In the genomic region with DNA sequence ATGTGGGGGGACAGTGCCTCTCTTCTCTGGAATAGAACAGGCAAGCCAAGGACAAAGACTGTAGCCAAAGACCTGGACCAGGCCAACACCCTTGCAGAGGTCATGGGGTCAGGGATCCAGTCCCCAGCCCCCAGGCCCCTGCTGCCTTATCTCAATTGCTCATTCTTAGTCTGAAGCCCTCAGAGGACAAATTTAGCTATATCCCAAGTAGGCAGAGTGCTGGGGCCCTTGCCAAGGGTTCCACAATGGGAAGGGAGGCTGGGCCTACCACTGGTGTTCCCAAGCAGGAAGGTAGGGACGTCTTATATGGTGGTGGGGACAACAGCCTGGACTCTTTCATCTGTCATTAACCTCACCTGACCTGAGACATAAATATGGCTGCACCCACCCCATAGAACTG, we compare ENCODE assay signal across 17 mouse cellular contexts. TPM values are rescaled to one million over a fixed set of nuclear protein-coding genes. Genes with fewer than 3 reads are reported as not detected.
DNase-seq lines count a peak whose midpoint lies in the region; ATAC-seq and TF ChIP-seq lines count a peak whose summit lies in the region.
"Had no signal": no experiment of that assay in that cellular context is flagged by ENCODE, and none has a peak within 500 bp of the region (broad histone marks: within the 10 kb centered on the region; RNA-seq: fewer than 3 reads in every experiment).

No protein-coding gene starts in this region.

- no peak overlapping the region for H3K27ac ChIP-seq in lung, embryonic 14.5 days (ENCODE audit: low read depth)
- H3K27ac ChIP-seq in heart, embryonic 10.5 days: peak overlapping the region; percentile 87
- H3K27ac ChIP-seq in heart, postnatal 0 days (ENCODE audit: low read depth): peak overlapping the region; percentile 98
- H3K27ac ChIP-seq: embryonic facial prominence, embryonic 13.5 days; forebrain, embryonic 15.5 days; hindbrain, embryonic 14.5 days had no signal

- TF ChIP-seq CTCF in lung, embryonic 14.5 days (IDR thresholded peaks at IDR 0.05; ENCODE audit: low read depth): no peak
- no peak for TF ChIP-seq CTCF in heart, postnatal 0 days (IDR thresholded peaks at IDR 0.05; ENCODE audit: low read depth)

- H3K4me1 ChIP-seq in lung, embryonic 14.5 days (ENCODE audit: insufficient read depth): no peaks in the 10 kb centered on the region
- peaks cover 59% of the 10 kb centered on the region for H3K4me1 ChIP-seq in heart, embryonic 10.5 days
- peaks cover 20% of the 10 kb centered on the region; the same call in 1 of the 2 replicates for H3K4me1 ChIP-seq in heart, postnatal 0 days (ENCODE audit: control insufficient read depth, insufficient read depth)

- no peak overlapping the region for H3K9ac ChIP-seq in lung, embryonic 14.5 days
- peak overlapping the region; percentile 88 for H3K9ac ChIP-seq in heart, postnatal 0 days (replicated peaks; ENCODE audit: low read depth, low read length)
- H3K9ac ChIP-seq: embryonic facial prominence, embryonic 13.5 days; forebrain, embryonic 15.5 days; hindbrain, embryonic 14.5 days had no signal

- H3K36me3 ChIP-seq in lung, embryonic 14.5 days (ENCODE audit: insufficient read depth): no peaks in the 10 kb centered on the region
- peaks cover 47% of the 10 kb centered on the region for H3K36me3 ChIP-seq in heart, embryonic 10.5 days
- peaks cover 37% of the 10 kb centered on the region for H3K36me3 ChIP-seq in heart, postnatal 0 days (replicated peaks; ENCODE audit: control insufficient read depth, insufficient read depth, low read length)
- H3K36me3 ChIP-seq: embryonic facial prominence, embryonic 13.5 days; forebrain, embryonic 15.5 days had no signal

- intact Hi-C loops in left cerebral cortex, postnatal 25 days (cut with DNase I): loop anchor here (5.0 kb wide), 2 partner anchors 119 to 144 kb away; partner anchors contain the start of genes Arfgap2 and Ddb2

- ATAC-seq in lung, embryonic 14.5 days (ENCODE audit: insufficient read depth): no peak
- peak; percentile 77 for ATAC-seq in heart, postnatal 0 days (ENCODE audit: insufficient read depth, low read depth)
- ATAC-seq: forebrain, embryonic 15.5 days; midbrain, embryonic 16.5 days had no signal

- no peak for DNase-seq in lung, embryonic 14.5 days
- DNase-seq in lung, postnatal 14 days: no peak
- peak; percentile 87 for DNase-seq in heart, embryonic 10.5 days (ENCODE audit: low spot score)
- peak; percentile 92 for DNase-seq in heart, postnatal 0 days (ENCODE audit: low spot score)
- no peak for DNase-seq in left cerebral cortex, postnatal 25 days (ENCODE audit: low spot score in 2 of 2)
- DNase-seq in spleen, postnatal 14 days (ENCODE audit: low spot score in 2 of 2): no peak
- DNase-seq in kidney, adult 18-20 months: no peak
- DNase-seq: gastrocnemius, postnatal 36 days; kidney, adult 9 months; liver had no signal

- H3K27me3 ChIP-seq in lung, embryonic 14.5 days (ENCODE audit: insufficient read depth, low read length): no peaks in the 10 kb centered on the region
- no peaks in the 10 kb centered on the region for H3K27me3 ChIP-seq in heart, embryonic 10.5 days (ENCODE audit: insufficient read depth, poor library complexity, severe bottlenecking)
- no peaks in the 10 kb centered on the region for H3K27me3 ChIP-seq in heart, postnatal 0 days (ENCODE audit: control insufficient read depth, insufficient read depth, low read length)

- no peaks in the 10 kb centered on the region for H3K9me3 ChIP-seq in lung, embryonic 14.5 days (ENCODE audit: low read depth, low read length)
- H3K9me3 ChIP-seq in heart, embryonic 10.5 days: no peaks in the 10 kb centered on the region
- no peaks in the 10 kb centered on the region for H3K9me3 ChIP-seq in heart, postnatal 0 days (replicated peaks; ENCODE audit: control insufficient read depth, low read length)
- H3K9me3 ChIP-seq: embryonic facial prominence, embryonic 13.5 days; forebrain, embryonic 15.5 days had no signal

- no peak; the same call in 1 of the 2 replicates for TF ChIP-seq EP300 in heart, postnatal 0 days (IDR thresholded peaks at IDR 0.05; ENCODE audit: low read depth)

- WGBS in lung, embryonic 14.5 days: 55% methylated on average over 1 of the region's 1 CpGs
- WGBS in heart, embryonic 10.5 days: 11% methylated on average over 1 of the region's 1 CpGs
- WGBS in heart, postnatal 0 days: 25% methylated on average over 1 of the region's 1 CpGs

- H3K4me3 ChIP-seq in lung, embryonic 14.5 days (ENCODE audit: low read depth, low read length): peak overlapping the region; percentile 14; the same call in 1 of the 2 replicates
- peak overlapping the region; percentile 70 for H3K4me3 ChIP-seq in heart, embryonic 10.5 days
- H3K4me3 ChIP-seq in heart, postnatal 0 days (ENCODE audit: low read depth, low read length): peak overlapping the region; percentile 65
- H3K4me3 ChIP-seq: embryonic facial prominence, embryonic 13.5 days; forebrain, embryonic 15.5 days had no signal

- no peak overlapping the region for H3K4me2 ChIP-seq in lung, embryonic 14.5 days
- H3K4me2 ChIP-seq in heart, postnatal 0 days (ENCODE audit: low read depth, low read length): peak overlapping the region; percentile 79
- H3K4me2 ChIP-seq: embryonic facial prominence, embryonic 13.5 days; forebrain, embryonic 15.5 days; hindbrain, embryonic 14.5 days had no signal

RNA-seq across cellular contexts. Expression of gene Mybpc3, which starts 0.7 kb away (rescaled TPM):
- polyA plus RNA-seq in lung, embryonic 14.5 days (2014; fragmentation: Nextera tagmentation; extraction: Ambion mirVana): 0.47 and 7.7 TPM in 2 replicates
- polyA plus RNA-seq in heart, embryonic 10.5 days (2016; fragmentation: Nextera tagmentation; extraction: Ambion mirVana): 450 and 1,030 TPM in 2 replicates
- 2,256 and 2,313 TPM in 2 replicates for total RNA-seq in heart, postnatal 0 days (2014; rRNA removed; ENCODE audit: low replicate concordance)
- polyA plus RNA-seq in heart, postnatal 0 days (2015; fragmentation: Nextera tagmentation; extraction: Ambion mirVana): 1,065 and 1,207 TPM in 2 replicates
- 1 to 10 TPM in 1 of 2 experiments, under 1 TPM in 1; 0.96 to 1.4 TPM for total RNA-seq in left cerebral cortex, postnatal 25 days (2021)
- total RNA-seq: gastrocnemius, postnatal 36 days; left cerebral cortex, postnatal 4 days had no signal
- polyA plus RNA-seq: C2C12; forebrain, embryonic 15.5 days; hindbrain, embryonic 14.5 days; intestine, embryonic 14.5 days had no signal

RNA-seq across cellular contexts. Expression of gene Spi1, which starts 36.5 kb away (rescaled TPM):
- 6.2 TPM in 2 replicates for polyA plus RNA-seq in lung, embryonic 14.5 days (2014; fragmentation: Nextera tagmentation; extraction: Ambion mirVana)
- 0.99 and 4.1 TPM in 2 replicates for polyA plus RNA-seq in heart, embryonic 10.5 days (2016; fragmentation: Nextera tagmentation; extraction: Ambion mirVana)
- 2.5 and 21.3 TPM in 2 replicates for total RNA-seq in heart, postnatal 0 days (2014; rRNA removed; ENCODE audit: low replicate concordance)
- 3.1 and 3.2 TPM in 2 replicates for polyA plus RNA-seq in heart, postnatal 0 days (2015; fragmentation: Nextera tagmentation; extraction: Ambion mirVana)
- total RNA-seq in left cerebral cortex, postnatal 25 days (2021): 1 to 10 TPM; 3.0 to 5.3 TPM
- polyA plus RNA-seq: C2C12 had no signal

RNA-seq across cellular contexts. Expression of gene Slc39a13, which starts 48.4 kb away (rescaled TPM):
- polyA plus RNA-seq in lung, embryonic 14.5 days (2014; fragmentation: Nextera tagmentation; extraction: Ambion mirVana): 29.0 and 33.3 TPM in 2 replicates
- polyA plus RNA-seq in heart, embryonic 10.5 days (2016; fragmentation: Nextera tagmentation; extraction: Ambion mirVana): 32.6 and 37.5 TPM in 2 replicates
- 67.0 and 105 TPM in 2 replicates for total RNA-seq in heart, postnatal 0 days (2014; rRNA removed; ENCODE audit: low replicate concordance)
- 37.9 and 40.8 TPM in 2 replicates for polyA plus RNA-seq in heart, postnatal 0 days (2015; fragmentation: Nextera tagmentation; extraction: Ambion mirVana)
- total RNA-seq in left cerebral cortex, postnatal 25 days (2021): 10 to 100 TPM; 25.1 to 29.4 TPM

Comparison
In these comparisons a context has a peak if more than half of its experiments do, and no peak if none do; other contexts are left out.
1. DNase-seq: peak in heart, embryonic 10.5 days (single experiment) and heart, postnatal 0 days (single experiment); none in lung, embryonic 14.5 days (single experiment), lung, postnatal 14 days (single experiment), left cerebral cortex, postnatal 25 days (0 of 2), spleen, postnatal 14 days (0 of 2) and kidney, adult 18-20 months (single experiment).
2. H3K4me3 ChIP-seq: peak in every context shown above with its lines; median percentile 70 in heart, embryonic 10.5 days; 65 in heart, postnatal 0 days; 14 in lung, embryonic 14.5 days.
3. RNA of gene Mybpc3, which starts 0.7 kb away (polyA plus RNA-seq): 1,065 to 1,207 TPM in heart, postnatal 0 days and 450 to 1,030 TPM in heart, embryonic 10.5 days; 0.47 to 7.7 TPM in lung, embryonic 14.5 days; every median in the first group is over 10 times any median in the second.